Comparison of ENCODE assay signal across 16 mouse cellular contexts in genomic region chr19:10066189-10066500, GRCm38 (mm10). TPM values are rescaled to one million over a fixed set of nuclear protein-coding genes. Genes with fewer than 3 reads are reported as not detected.
"Had no signal": no experiment of that assay in that cellular context is flagged by ENCODE, and none has a peak within 500 bp of the region (broad histone marks: within the 10 kb centered on the region; RNA-seq: fewer than 3 reads in every experiment).

No protein-coding gene starts in this region.

- ATAC-seq: inflammation-experienced regulatory T-cells, adult 6 months; lung, postnatal 0 days; midbrain, embryonic 13.5 days had no signal

- H3K9ac ChIP-seq: limb, embryonic 15.5 days; midbrain, embryonic 13.5 days; neural tube, embryonic 15.5 days had no signal

- H3K27ac ChIP-seq: limb, embryonic 15.5 days; midbrain, embryonic 13.5 days; neural tube, embryonic 15.5 days had no signal

- H3K4me2 ChIP-seq: limb, embryonic 15.5 days; midbrain, embryonic 13.5 days; neural tube, embryonic 15.5 days had no signal

- H3K4me3 ChIP-seq: limb, embryonic 15.5 days; midbrain, embryonic 13.5 days; neural tube, embryonic 15.5 days had no signal

- H3K9me3 ChIP-seq: limb, embryonic 15.5 days; midbrain, embryonic 13.5 days; neural tube, embryonic 15.5 days had no signal

- DNase-seq: kidney, adult 2 months; kidney, postnatal 25 days; layer of hippocampus, adult 9-11 months; layer of hippocampus, postnatal 36 days; lung, adult 2 months; lung, postnatal 36 days; right cerebral cortex, adult 18-20 months; right cerebral cortex, postnatal 25 days; spleen, adult 18-20 months; thymus, adult 18-20 months; thymus, postnatal 14 days had no signal

- H3K27me3 ChIP-seq: limb, embryonic 15.5 days; midbrain, embryonic 13.5 days; neural tube, embryonic 15.5 days had no signal

RNA-seq across cellular contexts. Expression of gene Fads3, which starts 24.8 kb away (rescaled TPM):
- polyA plus RNA-seq: inflammation-experienced regulatory T-cells, adult 6 months had no signal
